Mouse (Mus musculus) small intestine, adult 2 months (tissue): ENCODE measurements at regions not wholly inside any gene's neighbourhood (a gene's known extent, or its start where the extent isn't known, plus 50 kb on each side); places are given as distances from the start of the nearest gene placed in this dataset.
"Not testable (repeated sequence)": the region's sequence is repeated elsewhere in the genome, so short reads cannot be mapped to it uniquely, and the experiment has no call there.

Experiments used
- H3K27ac ChIP-seq: fragments of 200-500 bp; 2 replicates; pipeline ENCODE4 v1.5.1; 2012; ENCODE audit warnings: low read depth, low read length, control low read depth, inconsistent platforms; ENCODE audit not compliant: insufficient read depth
- H3K27me3 ChIP-seq: fragments of 200-500 bp; 2 replicates; pipeline ENCODE4 v1.6.1; 2012; ENCODE audit warnings: mild to moderate bottlenecking, moderate library complexity, low read length, inconsistent platforms; ENCODE audit not compliant: control insufficient read depth, insufficient read depth
- H3K36me3 ChIP-seq: fragments of 200-500 bp; 2 replicates; pipeline ENCODE4 v1.6.1; 2012; ENCODE audit warnings: mild to moderate bottlenecking, low read length, control low read depth, inconsistent platforms; ENCODE audit not compliant: control insufficient read depth, insufficient read depth
- H3K4me1 ChIP-seq: fragments of 200-500 bp; 2 replicates; pipeline ENCODE4 v1.6.1; 2012; ENCODE audit warnings: low read length, inconsistent platforms, mixed read lengths; ENCODE audit not compliant: control insufficient read depth, insufficient read depth, insufficient read length
- H3K4me3 ChIP-seq: fragments of 200-500 bp; 2 replicates; pipeline ENCODE4 v1.5.1; 2012; ENCODE audit warnings: low read depth, mild to moderate bottlenecking, control low read depth, inconsistent platforms, low read length, moderate library complexity
- CTCF ChIP-seq: fragments of 200-500 bp; IDR thresholded peaks from 2 replicates; pipeline ENCODE4 v1.5.1; 2012; ENCODE audit warnings: low read depth, mild to moderate bottlenecking, control low read depth, inconsistent platforms, low read length, moderate library complexity, mixed read lengths; ENCODE audit not compliant: insufficient replicate concordance, insufficient read length; ENCODE audit errors: extremely low read depth
- POLR2A ChIP-seq: fragments of 200-500 bp; IDR thresholded peaks from 2 replicates; pipeline ENCODE4 v1.6.1; 2012; ENCODE audit warnings: low read depth, mild to moderate bottlenecking, control low read depth, inconsistent platforms, low read length, moderate library complexity
- WGBS: fragments of 180-500 bp; shearing (Covaris S2); methylation state at CpG from one replicate; pipeline ENCODE4 v1.1.7; 2018; 5-methylcytosine and 5-hydroxymethylcytosine counted together

- H3K27ac ChIP-seq = no peak overlapping the region
- TF ChIP-seq POLR2A (no peak), CTCF (no peak)
- H3K27me3 ChIP-seq = no peaks in the 10 kb centered on the region
- WGBS = 69% methylated on average over 5 of the region's 5 CpGs
- H3K4me1 ChIP-seq = no peaks in the 10 kb centered on the region
- H3K36me3 ChIP-seq = no peaks in the 10 kb centered on the region
- H3K4me3 ChIP-seq = no peak overlapping the region
These were observed 256.1 kb downstream of the 1810013L24Rik start for GRCm38 (mm10) chr16:9085977-9086376.

GRCm38 (mm10) chr16:9091790-9092189, 261.9 kb downstream of the 1810013L24Rik start:
- WGBS = 75% methylated on average over 6 of the region's 6 CpGs
- Histone ChIP-seq H3K27me3 (no peaks in the 10 kb centered on the region), H3K4me3 (no peak overlapping the region), H3K36me3 (no peaks in the 10 kb centered on the region), H3K4me1 (no peaks in the 10 kb centered on the region), H3K27ac (no peak overlapping the region)
- no peak for TF ChIP-seq CTCF
- no peak for TF ChIP-seq POLR2A

- Histone ChIP-seq H3K4me3 (no peak overlapping the region), H3K36me3 (no peaks in the 10 kb centered on the region), H3K4me1 (no peaks in the 10 kb centered on the region), H3K27ac (no peak overlapping the region), H3K27me3 (no peaks in the 10 kb centered on the region)
- TF ChIP-seq CTCF = no peak
- TF ChIP-seq POLR2A = no peak
- WGBS = 41% methylated on average over 11 of the region's 11 CpGs
These were observed 262.4 kb downstream of the 1810013L24Rik start for GRCm38 (mm10) chr16:9092191-9092848.

- H3K4me1 ChIP-seq = no peaks in the 10 kb centered on the region
- no peak overlapping the region for H3K27ac ChIP-seq
- no peak for TF ChIP-seq CTCF
- TF ChIP-seq POLR2A = no peak
- 30% methylated on average over 2 of the region's 2 CpGs for WGBS
- no peaks in the 10 kb centered on the region for H3K27me3 ChIP-seq
- H3K4me3 ChIP-seq = no peak overlapping the region
- no peaks in the 10 kb centered on the region for H3K36me3 ChIP-seq
These were observed 263.7 kb downstream of the 1810013L24Rik start for GRCm38 (mm10) chr16:9093593-9093992.

GRCm38 (mm10) chr16:9094201-9094600, 264.3 kb downstream of the 1810013L24Rik start:
- Histone ChIP-seq H3K4me3 (no peak overlapping the region), H3K27ac (no peak overlapping the region), H3K36me3 (no peaks in the 10 kb centered on the region), H3K27me3 (no peaks in the 10 kb centered on the region), H3K4me1 (no peaks in the 10 kb centered on the region)
- 30% methylated on average over 5 of the region's 5 CpGs for WGBS
- TF ChIP-seq POLR2A (no peak), CTCF (no peak)

GRCm38 (mm10) chr16:9106211-9106610, 276.3 kb downstream of the 1810013L24Rik start:
- no peak overlapping the region for H3K4me3 ChIP-seq
- TF ChIP-seq POLR2A (no peak), CTCF (no peak)
- no peaks in the 10 kb centered on the region for H3K36me3 ChIP-seq
- WGBS = 90% methylated on average over 11 of the region's 11 CpGs
- H3K4me1 ChIP-seq = no peaks in the 10 kb centered on the region
- H3K27ac ChIP-seq = no peak overlapping the region
- H3K27me3 ChIP-seq = no peaks in the 10 kb centered on the region

- H3K4me3 ChIP-seq, H3K27ac ChIP-seq, H3K4me1 ChIP-seq, H3K27me3 ChIP-seq, H3K36me3 ChIP-seq: not testable (repeated sequence)
- 84% methylated on average over 8 of the region's 8 CpGs for WGBS
These were observed 276.8 kb downstream of the 1810013L24Rik start for GRCm38 (mm10) chr16:9106676-9107075.
